Mouse (Mus musculus) CH12.LX (cell line): ENCODE results near the gene Mvd. TPM values are rescaled to one million over a fixed set of nuclear protein-coding genes. Genes with fewer than 3 reads are reported as not detected.

Experiments
- DNase-seq: peaks from one replicate; pipeline ENCODE4 v3.0.0-alpha.2; 2013; ENCODE audit errors: extremely low read depth
- H3K27ac ChIP-seq: 2 replicates; pipeline ENCODE4 v1.5.1; 2012; ENCODE audit warnings: low read depth, mild to moderate bottlenecking, control low read depth, moderate library complexity; ENCODE audit not compliant: insufficient read depth
- H3K27me3 ChIP-seq: replicated peaks from 2 replicates; pipeline ENCODE3; 2012; ENCODE audit warnings: inconsistent platforms
- H3K36me3 ChIP-seq, 2 experiments: replicated peaks in 1 of 2; 2 replicates each; pipeline versions ENCODE3 to v1.6.1; 2012; ENCODE audit warnings: inconsistent platforms in 1 of 2, low read length in 1 of 2, mild to moderate bottlenecking in 1 of 2, mixed read lengths in 1 of 2, moderate library complexity in 1 of 2; ENCODE audit not compliant: control insufficient read depth in 1 of 2, insufficient read depth in 1 of 2
- H3K4me1 ChIP-seq, 2 experiments: 2 replicates each; pipeline ENCODE4 v1.6.1; 2012; ENCODE audit warnings: inconsistent platforms in 1 of 2, moderate library complexity in 1 of 2; ENCODE audit not compliant: insufficient read depth in 2 of 2, control insufficient read depth in 1 of 2
- H3K4me2 ChIP-seq: 2 replicates; pipeline ENCODE4 v1.6.1; 2012; ENCODE audit warnings: low read depth, mild to moderate bottlenecking, control low read depth; ENCODE audit not compliant: poor library complexity, insufficient read depth, severe bottlenecking
- H3K4me3 ChIP-seq, 3 experiments: fragments of 150-350 bp in 1 of 3; sonication (generic) in 1 of 3; replicated peaks in 1 of 3; 2 replicates each; pipeline versions ENCODE3 to v1.5.1; 2011 to 2012; ENCODE audit warnings: low read depth in 2 of 3, low read length in 2 of 3, mild to moderate bottlenecking in 2 of 3, moderate library complexity in 2 of 3, control low read depth in 1 of 3, improper control_type of control experiment in 1 of 3, inconsistent platforms in 1 of 3, mixed read lengths in 1 of 3; ENCODE audit not compliant: poor library complexity in 1 of 3
- H3K79me2 ChIP-seq: replicated peaks from 2 replicates; pipeline ENCODE4 v1.6.1; 2012; ENCODE audit warnings: mild to moderate bottlenecking, moderate library complexity; ENCODE audit not compliant: control insufficient read depth, poor library complexity, insufficient read depth, severe bottlenecking; ENCODE audit errors: extremely low read depth
- H3K9ac ChIP-seq: 2 replicates; pipeline ENCODE4 v1.6.1; 2012; ENCODE audit warnings: low read depth, mild to moderate bottlenecking, control low read depth, moderate library complexity; ENCODE audit not compliant: insufficient read depth
- H3K9me3 ChIP-seq: replicated peaks from 2 replicates; pipeline ENCODE3; 2012; ENCODE audit warnings: low read length, inconsistent platforms, mixed read lengths
- CHD2 ChIP-seq: IDR thresholded peaks from 2 replicates; pipeline ENCODE4 v1.6.1; 2011; ENCODE audit warnings: low read length, improper control_type of control experiment
- CTCF ChIP-seq, 2 experiments: IDR thresholded peaks in 1 of 2; conservative IDR thresholded peaks in 1 of 2; 2 replicates each; pipeline ENCODE4 v1.5.1; 2011 to 2012; ENCODE audit warnings: low read depth in 2 of 2, low read length in 2 of 2, improper control_type of control experiment in 1 of 2, inconsistent platforms in 1 of 2, mild to moderate bottlenecking in 1 of 2, moderate library complexity in 1 of 2
- EP300 ChIP-seq: IDR thresholded peaks from 2 replicates; pipeline ENCODE4 v1.6.1; 2011; ENCODE audit warnings: low read length, improper control_type of control experiment
- ETS1 ChIP-seq: conservative IDR thresholded peaks from 2 replicates; pipeline ENCODE4 v1.6.1; 2012; ENCODE audit warnings: low read depth, mild to moderate bottlenecking, inconsistent platforms, low read length, improper control_type of control experiment, moderate library complexity
- GABPA ChIP-seq: IDR thresholded peaks from 2 replicates; pipeline ENCODE4 v1.6.1; 2012; ENCODE audit warnings: low read depth, low read length, improper control_type of control experiment, inconsistent platforms; ENCODE audit not compliant: insufficient replicate concordance
- HCFC1 ChIP-seq: IDR thresholded peaks from 2 replicates; pipeline ENCODE4 v1.6.1; 2012; ENCODE audit warnings: low read depth, mild to moderate bottlenecking, inconsistent platforms, low read length, improper control_type of control experiment
- IRF4 ChIP-seq: IDR thresholded peaks from 2 replicates; pipeline ENCODE4 v1.6.1; 2014; ENCODE audit warnings: low read depth, mild to moderate bottlenecking, inconsistent platforms, low read length, improper control_type of control experiment
- JUN ChIP-seq: IDR thresholded peaks from 2 replicates; pipeline ENCODE4 v1.6.1; 2011; ENCODE audit warnings: low read depth, mild to moderate bottlenecking, low read length, improper control_type of control experiment, moderate library complexity; ENCODE audit not compliant: insufficient read depth
- JUND ChIP-seq: conservative IDR thresholded peaks from 2 replicates; pipeline ENCODE4 v1.6.1; 2011; ENCODE audit warnings: low read depth, low read length, improper control_type of control experiment
- MAFK ChIP-seq: IDR thresholded peaks from 2 replicates; pipeline ENCODE4 v1.6.1; 2011; ENCODE audit warnings: low read length, improper control_type of control experiment; ENCODE audit not compliant: insufficient replicate concordance
- MAX ChIP-seq: IDR thresholded peaks from 2 replicates; pipeline ENCODE4 v1.6.1; 2011; ENCODE audit warnings: low read length, improper control_type of control experiment
- MEF2A ChIP-seq: IDR thresholded peaks from 2 replicates; pipeline ENCODE4 v1.6.1; 2014; ENCODE audit warnings: low read depth, mild to moderate bottlenecking, inconsistent platforms, low read length, improper control_type of control experiment, borderline replicate concordance
- MYC ChIP-seq: IDR thresholded peaks from 2 replicates; pipeline ENCODE4 v1.6.1; 2011; ENCODE audit warnings: low read depth, mild to moderate bottlenecking, improper control_type of control experiment, low read length
- NELFE ChIP-seq: IDR thresholded peaks from 2 replicates; pipeline ENCODE4 v1.6.1; 2011; ENCODE audit warnings: low read depth, low read length, improper control_type of control experiment
- PAX5 ChIP-seq: IDR thresholded peaks from 2 replicates; pipeline ENCODE4 v1.6.1; 2012; ENCODE audit warnings: low read length, inconsistent platforms, mixed read lengths
- POLR2A ChIP-seq: IDR thresholded peaks from 2 replicates; pipeline ENCODE4 v1.6.1; 2011; ENCODE audit warnings: low read depth, mild to moderate bottlenecking, improper control_type of control experiment, low read length
- POLR2AphosphoS2 ChIP-seq: IDR thresholded peaks from 2 replicates; pipeline ENCODE4 v1.6.1; 2011; ENCODE audit warnings: low read depth, low read length, improper control_type of control experiment
- RCOR1 ChIP-seq: conservative IDR thresholded peaks from 2 replicates; pipeline ENCODE4 v1.6.1; 2012; ENCODE audit warnings: low read depth, mild to moderate bottlenecking, inconsistent platforms, low read length, improper control_type of control experiment
- SIN3A ChIP-seq: IDR thresholded peaks from 2 replicates; pipeline ENCODE4 v1.6.1; 2012; ENCODE audit warnings: low read length, improper control_type of control experiment, inconsistent platforms
- SMC3 ChIP-seq: IDR thresholded peaks from 2 replicates; pipeline ENCODE4 v1.6.1; 2011; ENCODE audit warnings: low read depth, low read length, improper control_type of control experiment
- TBP ChIP-seq: conservative IDR thresholded peaks from 2 replicates; pipeline ENCODE4 v1.6.1; 2011; ENCODE audit warnings: low read depth, low read length, improper control_type of control experiment
- TCF12 ChIP-seq: IDR thresholded peaks from 2 replicates; pipeline ENCODE4 v1.6.1; 2014; ENCODE audit warnings: low read depth, mild to moderate bottlenecking, inconsistent platforms, low read length, improper control_type of control experiment
- ZC3H11A ChIP-seq: IDR thresholded peaks from 2 replicates; pipeline ENCODE4 v1.6.1; 2012; ENCODE audit warnings: low read depth, mild to moderate bottlenecking, inconsistent platforms, low read length, improper control_type of control experiment
- ZNF384 ChIP-seq: IDR thresholded peaks from 2 replicates; pipeline ENCODE4 v1.6.1; 2012; ENCODE audit warnings: low read depth, low read length, improper control_type of control experiment, inconsistent platforms
- dilution Hi-C: fragments of 300-500 bp; cut with MboI; formaldehyde crosslinking; loops from 2 replicates; pipeline ENCODE4 v1.14.3; 2020; ENCODE audit warnings: low sequenced_read_pairs; ENCODE audit not compliant: extremely low pct_unique_long_range_greater_than_20kb, extremely low pct_ligation_motif_present
- in situ Hi-C: fragments of 300-500 bp; cut with MboI; formaldehyde crosslinking; loops from 3 replicates; pipeline ENCODE4 v1.14.3; 2019; ENCODE audit warnings: low sequenced_read_pairs, low pct_ligation_motif_present, low pct_unique_long_range_greater_than_20kb, mixed read lengths
- polyA plus RNA-seq: library from polyadenylated mRNA; unstranded; fragments of >175 nt; gene quantifications from 2 replicates; pipeline ENCODE4 v1.2.1, GENCODE M21; 2012; ENCODE audit warnings: low read depth; ENCODE audit not compliant: insufficient read length
- total RNA-seq, 2 experiments: library from RNA; depleted of rRNA; stranded (reverse); fragments of 300-350 nt in 1 of 2; fragments of >200 nt in 1 of 2; gene quantifications; 2 replicates each; pipeline ENCODE4 v1.2.3; 2012 to 2014

Mvd gene
- total and polyA plus RNA-seq, 3 experiments, result 47.3 to 80.3 (median 54.0) TPM

DNA sequence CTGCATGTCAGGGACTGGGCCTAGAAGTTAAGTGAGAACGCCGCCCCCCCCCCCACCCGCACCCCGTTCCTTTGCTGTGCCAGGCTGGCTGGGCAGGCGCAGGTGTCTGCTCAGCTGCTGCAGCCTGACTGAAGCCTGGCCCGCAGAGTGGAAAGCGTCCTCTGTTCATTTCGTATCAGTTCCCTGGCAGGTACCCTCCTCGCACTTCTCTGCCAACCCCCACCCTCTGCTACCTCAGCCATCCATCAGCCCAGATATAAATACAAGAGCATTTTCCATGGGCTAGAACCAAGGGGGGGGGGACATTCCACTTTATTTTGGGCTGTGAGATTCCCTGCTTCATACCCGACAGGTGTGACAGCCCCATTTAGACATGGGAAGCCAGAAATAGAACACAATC is 8.9 kb upstream of the Mvd start:
- H3K9me3 ChIP-seq, result no peaks in the 10 kb centered on the region
- TF ChIP-seq MAFK, result no peak
- no peak for TF ChIP-seq CTCF (conservative IDR thresholded peaks at IDR 0.05 in 1 of 2, IDR thresholded peaks at IDR 0.05 in 1 of 2; ENCODE audit: low read depth in 2 of 2, low read length in 2 of 2)
- TF ChIP-seq TBP, result no peak
- TF ChIP-seq HCFC1, result no peak
- no peak for TF ChIP-seq POLR2A
- TF ChIP-seq SMC3, result no peak
- TF ChIP-seq CHD2, result no peak
- no peak for TF ChIP-seq TCF12
- no peak for TF ChIP-seq SIN3A
- no peak for TF ChIP-seq NELFE
- TF ChIP-seq RCOR1, result no peak
- TF ChIP-seq ZC3H11A, result no peak
- TF ChIP-seq IRF4, result no peak
- no peak for TF ChIP-seq JUN
- TF ChIP-seq JUND, result no peak
- TF ChIP-seq PAX5, result no peak
- no peak for TF ChIP-seq POLR2AphosphoS2
- TF ChIP-seq GABPA, result no peak
- no peak overlapping the region for H3K27ac ChIP-seq
- in situ Hi-C loops (no loop called here), dilution Hi-C loops (no loop called here)
- H3K79me2 ChIP-seq, result no peaks in the 10 kb centered on the region
- no peak overlapping the region for H3K4me2 ChIP-seq
- DNase-seq, result no peak
- peaks cover under 1 to 11% of the 10 kb centered on the region in 2 experiments; a peak in 3 of 4 replicates for H3K4me1 ChIP-seq
- H3K36me3 ChIP-seq, result no peaks in the 10 kb centered on the region
- H3K27me3 ChIP-seq, result peaks cover 8% of the 10 kb centered on the region
- no peak overlapping the region for H3K4me3 ChIP-seq
- no peak overlapping the region for H3K9ac ChIP-seq

DNA sequence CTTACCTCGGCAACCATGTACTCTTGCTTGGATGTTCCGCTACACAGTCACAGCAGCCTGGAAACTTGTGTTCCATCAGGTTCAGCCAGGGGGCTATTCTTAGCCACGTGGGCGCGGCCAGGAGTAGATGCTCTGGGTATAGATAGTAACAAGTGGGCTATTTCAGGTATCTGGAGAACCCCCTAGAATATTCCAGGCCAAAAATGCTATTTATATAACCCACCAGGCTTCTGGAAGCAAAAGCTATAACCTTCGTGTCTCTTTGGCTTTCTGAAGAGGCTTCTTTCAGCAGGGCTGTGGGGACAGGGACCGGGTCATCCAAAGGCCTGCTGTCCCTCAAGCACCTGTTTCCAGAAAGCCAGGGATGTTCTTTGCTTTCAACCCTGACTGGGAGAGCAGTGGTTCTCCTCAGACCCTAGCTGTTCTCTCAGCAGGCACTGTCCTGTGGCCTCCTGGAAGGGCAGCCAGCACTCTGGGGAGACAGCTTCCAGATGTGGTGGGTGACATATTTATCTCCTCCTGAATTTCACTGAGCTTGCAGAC is 8.0 kb upstream of the Mvd start:
- DNase-seq, result no peak
- Histone ChIP-seq H3K27ac (no peak overlapping the region), H3K79me2 (no peaks in the 10 kb centered on the region), H3K27me3 (peaks cover 4% of the 10 kb centered on the region), H3K4me3 (no peak overlapping the region), H3K9me3 (no peaks in the 10 kb centered on the region), H3K36me3 (no peaks in the 10 kb centered on the region), H3K4me1 (peaks cover 0 to 11% of the 10 kb centered on the region in 2 experiments; a peak in 2 of 4 replicates), H3K9ac (no peak overlapping the region), H3K4me2 (no peak overlapping the region)
- in situ Hi-C loops, result no loop called here
- dilution Hi-C loops, result no loop called here
- TF ChIP-seq CTCF (conservative IDR thresholded peaks at IDR 0.05 in 1 of 2, IDR thresholded peaks at IDR 0.05 in 1 of 2; ENCODE audit: low read depth in 2 of 2, low read length in 2 of 2) (no peak), NELFE (no peak), ETS1 (peak; percentile 39; the same call in 1 of the 2 replicates), MEF2A (peak; percentile 93), SIN3A (0 out of 2 replicates have a peak, but pooled peaks have one; percentile 39), ZNF384 (no peak), MAX (0 out of 2 replicates have a peak, but pooled peaks have one; percentile 29), MYC (0 out of 2 replicates have a peak, but pooled peaks have one; percentile 25), EP300 (peak; percentile 59)
